Mouse (Mus musculus) heart, embryonic 12.5 days (tissue): Measurements from ENCODE around the gene Capn11. TPM values are rescaled to one million over a fixed set of nuclear protein-coding genes. Genes with fewer than 3 reads are reported as not detected.

Experiments
- ATAC-seq: fragments of 200-750 bp; cut with Nextera tagmentation; 2 replicates; pipeline ENCODE4 v1.8.0; 2017; ENCODE audit warnings: moderate TSS enrichment, moderate library complexity; ENCODE audit not compliant: insufficient number of reproducible peaks, low FRiP score
- H3K27ac ChIP-seq: fragments of 300-500 bp; sonication (generic); 2 replicates; pipeline ENCODE4 v1.5.1; 2016; ENCODE audit warnings: mild to moderate bottlenecking, moderate library complexity; ENCODE audit not compliant: poor library complexity, severe bottlenecking
- H3K27me3 ChIP-seq: fragments of 300-500 bp; sonication (generic); replicated peaks from 2 replicates; pipeline ENCODE4 v1.6.1; 2016; ENCODE audit warnings: mild to moderate bottlenecking, moderate library complexity
- H3K36me3 ChIP-seq: fragments of 300-500 bp; sonication (generic); 2 replicates; pipeline ENCODE4 v1.6.1; 2016; ENCODE audit warnings: mild to moderate bottlenecking, moderate library complexity
- H3K4me1 ChIP-seq: fragments of 300-500 bp; sonication (generic); replicated peaks from 2 replicates; pipeline ENCODE4 v1.6.1; 2016; ENCODE audit warnings: mild to moderate bottlenecking
- H3K4me2 ChIP-seq: fragments of 300-500 bp; sonication (generic); 2 replicates; pipeline ENCODE4 v1.6.1; 2016; ENCODE audit warnings: mild to moderate bottlenecking, moderate library complexity
- H3K4me3 ChIP-seq: fragments of 300-500 bp; sonication (generic); 2 replicates; pipeline ENCODE4 v1.5.1; 2016; ENCODE audit warnings: mild to moderate bottlenecking
- H3K9ac ChIP-seq: fragments of 300-500 bp; sonication (generic); 2 replicates; pipeline ENCODE4 v1.6.1; 2016; ENCODE audit warnings: mild to moderate bottlenecking, moderate library complexity
- H3K9me3 ChIP-seq: fragments of 300-500 bp; sonication (generic); replicated peaks from 2 replicates; pipeline ENCODE4 v1.6.1; 2016; ENCODE audit warnings: mild to moderate bottlenecking, moderate library complexity
- whole genome bisulfite sequencing: fragments of 180-500 bp; shearing (Covaris S2); methylation state at CpG from one replicate; pipeline ENCODE4 v1.1.7; 2016; 5-methylcytosine and 5-hydroxymethylcytosine counted together
- polyA plus RNA-seq: library from polyadenylated mRNA; unstranded; fragments of >200 nt; fragmentation: Nextera tagmentation; extraction: Ambion mirVana; gene quantifications from 2 replicates; pipeline ENCODE4 v1.2.1, GENCODE M21; 2016

The Capn11 gene
- polyA plus RNA-seq, 1 experiment from 2014 or later = 0.56 TPM

DNA sequence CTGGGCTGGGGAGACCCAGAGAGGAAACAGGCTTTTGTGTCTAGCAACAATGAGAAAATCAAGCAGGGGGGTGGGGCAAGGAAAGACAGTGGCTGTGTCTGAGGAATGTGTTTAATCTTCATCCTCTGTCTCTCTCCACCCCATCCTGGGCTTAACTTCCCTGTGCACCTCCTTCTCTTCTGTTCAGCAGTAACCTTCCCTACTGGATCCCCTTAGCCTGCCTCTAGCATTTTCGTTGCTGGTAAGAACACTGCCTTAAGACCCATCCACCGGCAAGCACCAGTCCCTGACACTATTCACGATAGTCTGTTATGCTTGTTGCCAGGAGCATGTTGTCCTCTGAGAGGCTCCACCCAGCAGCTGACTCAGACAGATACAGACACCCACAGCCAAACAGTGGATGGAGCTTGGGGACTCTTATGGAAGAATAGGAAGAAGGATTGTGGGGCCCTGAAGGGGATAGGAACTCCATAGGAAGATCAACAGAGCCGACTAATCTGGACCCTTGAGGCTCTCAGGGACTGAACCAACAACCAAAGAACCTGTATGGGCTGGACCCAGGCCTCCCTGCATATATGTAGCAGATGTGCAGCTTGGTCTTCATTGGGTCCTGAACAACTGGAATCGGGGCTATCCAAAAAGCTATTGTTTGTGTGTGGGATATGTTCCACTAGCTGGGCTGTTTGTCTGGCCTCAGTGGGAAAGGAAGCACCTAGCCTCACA lies 48.8 kb downstream of the Capn11 start:
- WGBS = 24% methylated on average over 5 of the region's 5 CpGs
- peaks cover 5% of the 10 kb centered on the region for H3K9me3 ChIP-seq
- peak overlapping the region; percentile 52 for H3K27ac ChIP-seq
- peak; percentile 80 for ATAC-seq
- H3K4me1 ChIP-seq = peaks cover 12% of the 10 kb centered on the region
- H3K27me3 ChIP-seq = no peaks in the 10 kb centered on the region
- H3K4me3 ChIP-seq = no peak overlapping the region
- H3K4me2 ChIP-seq = peak overlapping the region; percentile 18
- no peaks in the 10 kb centered on the region for H3K36me3 ChIP-seq
- H3K9ac ChIP-seq = no peak overlapping the region

DNA sequence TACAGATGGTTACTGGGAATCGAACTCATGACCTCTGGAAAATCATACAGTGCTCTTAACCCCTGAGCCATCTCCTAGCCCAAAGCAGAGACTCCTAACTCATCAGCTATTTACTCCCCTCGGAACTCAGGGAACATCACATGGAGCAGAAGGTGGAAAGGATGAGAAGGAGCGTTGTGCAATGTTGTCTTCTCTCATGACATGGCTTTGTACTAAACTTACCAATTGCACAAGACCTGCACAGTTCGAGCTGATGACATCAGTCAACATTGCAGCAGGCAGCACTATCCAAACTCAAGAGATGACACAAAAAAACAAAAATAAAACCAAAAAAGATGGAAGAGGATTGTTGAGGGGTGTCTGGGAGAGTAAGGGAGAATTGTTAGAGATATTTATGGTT lies 50.7 kb downstream of the Capn11 start:
- Histone ChIP-seq H3K4me3 (no peak overlapping the region), H3K4me1 (peaks cover 12% of the 10 kb centered on the region), H3K9me3 (peaks cover 5% of the 10 kb centered on the region), H3K9ac (no peak overlapping the region), H3K4me2 (no peak overlapping the region), H3K27ac (no peak overlapping the region), H3K36me3 (no peaks in the 10 kb centered on the region), H3K27me3 (no peaks in the 10 kb centered on the region)
- 86% methylated on average over 4 of the region's 4 CpGs for WGBS
- ATAC-seq = no peak

DNA sequence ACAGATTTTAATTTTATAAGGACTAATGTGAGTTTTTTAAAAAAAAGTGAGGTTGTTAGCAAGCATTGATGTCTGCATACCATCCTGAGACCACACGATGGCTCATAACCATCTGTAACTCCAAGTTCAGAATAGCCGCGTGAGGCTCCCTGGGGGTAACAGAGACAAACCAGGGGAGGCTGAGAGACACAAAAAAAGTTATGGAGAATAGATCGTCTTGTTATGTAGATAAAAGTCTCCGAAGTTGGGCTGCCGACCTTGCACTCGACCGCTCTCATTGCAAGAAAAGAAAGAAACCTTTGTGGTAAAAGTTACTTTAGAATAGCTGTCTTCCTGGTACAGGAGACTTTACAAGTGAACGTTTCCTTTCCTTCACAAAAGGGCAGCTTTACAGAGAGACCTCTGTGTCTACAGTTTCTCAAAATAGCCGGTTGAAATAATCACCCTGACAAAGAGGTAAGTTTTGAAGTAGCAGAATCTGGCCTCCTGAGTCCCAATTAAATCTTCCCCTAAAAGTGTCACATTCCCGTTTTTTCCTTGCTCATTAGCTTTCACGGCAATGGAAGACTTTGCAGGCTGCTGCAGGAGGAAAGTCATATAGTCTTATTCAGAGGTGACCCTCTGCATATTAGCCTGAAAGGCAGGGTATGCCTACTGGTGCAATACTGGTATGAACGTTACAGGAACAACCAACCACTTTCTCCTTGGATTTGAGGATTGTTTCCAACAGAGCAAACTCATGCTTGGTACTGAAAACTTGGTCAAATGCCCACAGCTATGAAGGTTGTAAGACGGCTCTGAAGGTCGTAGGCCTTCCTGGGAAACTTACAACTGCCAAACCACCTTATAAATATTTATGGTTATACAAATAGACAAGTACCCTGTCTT lies 51.9 kb downstream of the Capn11 start:
- Histone ChIP-seq H3K27ac (no peak overlapping the region), H3K27me3 (0 out of 2 replicates have a peak, but pooled peaks cover 1% of the 10 kb centered on the region), H3K4me3 (no peak overlapping the region), H3K9ac (no peak overlapping the region), H3K4me2 (no peak overlapping the region), H3K4me1 (peaks cover 14% of the 10 kb centered on the region), H3K9me3 (peaks cover 5% of the 10 kb centered on the region), H3K36me3 (no peaks in the 10 kb centered on the region)
- ATAC-seq = no peak
- WGBS = 78% methylated on average over 15 of the region's 15 CpGs

DNA sequence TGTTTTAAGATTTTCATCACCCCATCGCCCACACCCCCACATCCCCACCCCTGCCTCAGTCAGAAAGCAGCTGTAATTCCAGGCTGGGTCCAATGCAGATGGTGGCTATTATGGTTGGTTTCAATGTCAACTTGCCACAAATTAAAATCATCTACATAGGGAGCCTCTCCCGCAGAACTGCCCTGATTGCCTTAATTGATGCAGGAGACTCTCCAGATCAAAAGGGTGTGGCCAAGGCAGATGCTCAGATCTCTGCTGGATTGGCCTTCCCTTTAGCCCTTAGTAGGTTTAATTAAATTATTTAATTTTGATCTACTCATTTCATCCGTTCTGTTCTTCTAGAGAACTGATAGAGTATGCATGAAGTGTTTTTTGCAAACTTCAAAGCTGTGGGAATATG lies 56.1 kb downstream of the Capn11 start:
- WGBS = 86% methylated on average over 3 of the region's 3 CpGs
- Histone ChIP-seq H3K4me3 (no peak overlapping the region), H3K4me2 (no peak overlapping the region), H3K9me3 (peaks cover 5% of the 10 kb centered on the region), H3K4me1 (peaks cover 28% of the 10 kb centered on the region), H3K36me3 (no peaks in the 10 kb centered on the region), H3K27ac (no peak overlapping the region), H3K27me3 (0 out of 2 replicates have a peak, but pooled peaks cover 3% of the 10 kb centered on the region), H3K9ac (no peak overlapping the region)
- no peak for ATAC-seq

DNA sequence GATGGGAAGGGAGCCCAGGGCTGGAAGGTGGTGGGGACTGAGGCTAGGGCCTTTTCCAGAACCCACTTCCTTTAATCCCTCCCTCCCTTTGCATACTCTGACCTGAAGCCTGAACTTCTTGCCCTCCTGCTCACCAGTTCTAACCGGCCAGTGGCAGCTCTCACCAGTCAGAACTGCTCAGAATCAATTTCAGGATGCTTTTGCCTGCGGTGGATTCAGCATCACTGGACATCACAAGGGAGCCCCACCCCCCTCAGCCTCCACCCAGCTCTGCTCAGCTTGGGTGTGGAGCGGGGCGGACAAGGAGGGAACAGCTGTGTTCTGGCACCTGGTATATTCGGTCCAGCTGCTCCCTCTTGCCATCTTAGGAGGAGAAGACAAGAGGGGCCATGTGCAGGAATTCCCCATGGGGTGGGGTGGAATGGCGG lies 57.2 kb downstream of the Capn11 start, which contains the start of gene Mymx:
Gene Mymx (minus strand): TSS at position 226 of the 428 bp plus-strand sequence.
- no peaks in the 10 kb centered on the region for H3K36me3 ChIP-seq
- 35% methylated on average over 6 of the region's 6 CpGs for WGBS
- 0 out of 2 replicates have a peak, but pooled peaks have one; percentile 30 for ATAC-seq
- no peaks in the 10 kb centered on the region for H3K9me3 ChIP-seq
- peak within 1 kb of the TSS; percentile 52 for H3K4me2 ChIP-seq
- no peak within 1 kb of the TSS; the same call in 1 of the 2 replicates for H3K4me3 ChIP-seq
- peaks cover 38% of the 10 kb centered on the region for H3K4me1 ChIP-seq
- H3K27me3 ChIP-seq = 0 out of 2 replicates have a peak, but pooled peaks cover 3% of the 10 kb centered on the region
- peak within 1 kb of the TSS; percentile 53 for H3K9ac ChIP-seq
- peak within 1 kb of the TSS; percentile 23; the same call in 1 of the 2 replicates for H3K27ac ChIP-seq

DNA sequence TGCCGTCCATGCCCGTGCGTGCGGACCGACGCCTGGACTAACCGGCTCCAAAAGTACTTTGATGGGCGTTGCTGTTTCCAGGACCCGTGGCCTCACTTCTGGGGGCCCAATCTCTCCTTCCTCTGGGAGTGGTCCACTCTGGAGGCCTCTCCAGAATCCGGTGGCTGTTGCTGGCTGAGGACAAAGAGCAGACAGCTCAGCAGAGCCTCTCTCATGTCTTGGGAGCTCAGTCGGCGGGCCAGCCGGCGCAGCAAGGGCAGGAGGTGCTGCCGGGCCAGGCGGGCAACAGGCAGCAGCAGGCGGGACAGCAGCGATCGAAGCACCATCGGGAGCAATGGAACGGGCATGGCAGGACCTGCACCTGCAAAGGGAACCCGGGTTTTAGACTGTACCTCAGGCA lies 57.8 kb downstream of the Capn11 start:
- peaks cover 3% of the 10 kb centered on the region; the same call in 1 of the 2 replicates for H3K27me3 ChIP-seq
- 8% methylated on average over 22 of the region's 22 CpGs for WGBS
- ATAC-seq = peak; percentile 20; the same call in 1 of the 2 replicates
- peaks cover 43% of the 10 kb centered on the region for H3K4me1 ChIP-seq
- peak overlapping the region; percentile 23; the same call in 1 of the 2 replicates for H3K27ac ChIP-seq
- no peaks in the 10 kb centered on the region for H3K9me3 ChIP-seq
- H3K4me3 ChIP-seq = no peak overlapping the region; the same call in 1 of the 2 replicates
- H3K4me2 ChIP-seq = peak overlapping the region; percentile 52
- H3K9ac ChIP-seq = peak overlapping the region; percentile 53
- H3K36me3 ChIP-seq = no peaks in the 10 kb centered on the region

DNA sequence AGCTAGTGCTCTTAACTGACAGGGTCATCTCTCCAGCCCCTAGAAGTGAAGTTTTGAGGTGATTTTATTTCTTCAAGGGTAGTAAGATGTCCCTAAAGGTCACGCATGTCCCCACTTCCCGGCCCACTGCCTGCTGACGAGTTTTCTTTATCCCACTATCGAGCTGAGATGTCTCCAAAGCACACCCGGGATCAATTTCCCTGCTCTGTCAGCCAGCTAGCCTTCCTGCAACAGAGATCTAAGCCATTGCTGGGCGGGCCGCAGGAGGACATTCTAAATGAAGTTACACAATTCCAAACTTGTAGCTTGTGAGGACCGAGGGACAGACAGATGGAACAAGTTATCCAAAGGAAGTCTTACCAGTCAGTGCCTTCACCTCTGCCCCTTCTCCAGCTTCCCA lies 58.9 kb downstream of the Capn11 start:
- H3K9me3 ChIP-seq = no peaks in the 10 kb centered on the region
- H3K4me2 ChIP-seq = no peak overlapping the region
- H3K9ac ChIP-seq = no peak overlapping the region
- ATAC-seq = no peak
- H3K27ac ChIP-seq = no peak overlapping the region
- peaks cover 53% of the 10 kb centered on the region for H3K4me1 ChIP-seq
- H3K36me3 ChIP-seq = no peaks in the 10 kb centered on the region
- WGBS = 64% methylated on average over 8 of the region's 8 CpGs
- peaks cover 3% of the 10 kb centered on the region; the same call in 1 of the 2 replicates for H3K27me3 ChIP-seq
- no peak overlapping the region for H3K4me3 ChIP-seq

DNA sequence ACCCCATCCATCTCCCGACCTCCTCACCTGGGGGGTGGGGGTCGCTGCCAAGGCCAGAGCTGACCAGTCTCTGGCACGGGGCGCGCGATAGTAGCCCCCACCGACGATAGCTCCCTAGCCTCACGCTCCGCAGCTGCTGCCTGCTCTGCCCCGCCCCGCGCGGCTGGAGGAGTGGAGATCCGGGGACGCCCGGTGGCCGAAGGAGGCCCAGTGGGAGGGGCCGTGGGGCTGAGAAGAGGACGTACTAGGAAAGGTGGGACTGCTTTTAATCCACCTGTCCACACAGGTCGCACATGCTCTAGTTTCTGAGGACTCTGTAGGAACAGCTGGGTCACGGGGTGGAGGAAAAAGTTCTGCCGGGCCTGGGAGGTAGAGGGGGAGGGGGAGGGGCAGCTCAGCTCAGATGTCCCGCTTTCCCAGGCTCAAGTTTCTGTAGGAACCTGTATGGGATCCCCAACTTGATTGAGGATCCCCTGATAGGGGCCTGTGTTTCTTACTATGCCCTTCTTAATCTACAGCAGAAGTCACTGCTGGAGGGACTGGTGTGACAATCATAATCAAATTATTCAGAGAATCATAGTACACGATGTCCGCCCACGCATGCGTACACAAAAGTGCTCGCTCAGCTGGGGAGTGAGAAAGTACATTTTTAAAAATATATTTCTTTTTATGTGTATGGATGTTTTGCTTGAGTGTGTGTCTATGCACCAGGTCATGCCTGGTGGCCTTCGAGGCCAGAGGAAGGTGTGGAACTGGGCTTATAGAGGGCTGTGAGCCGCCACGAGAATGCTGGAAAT lies 59.5 kb downstream of the Capn11 start, which contains the start of gene Slc29a1:
Gene Slc29a1 (minus strand): TSS at position 161 of the 797 bp plus-strand sequence.
- H3K27ac ChIP-seq = no peak within 1 kb of the TSS
- peak; percentile 45; the same call in 1 of the 2 replicates for ATAC-seq
- peak within 1 kb of the TSS; percentile 68 for H3K9ac ChIP-seq
- WGBS = 18% methylated on average over 32 of the region's 32 CpGs
- peak within 1 kb of the TSS; percentile 44 for H3K4me3 ChIP-seq
- H3K9me3 ChIP-seq = no peaks in the 10 kb centered on the region
- no peaks in the 10 kb centered on the region for H3K36me3 ChIP-seq
- peaks cover 3% of the 10 kb centered on the region; the same call in 1 of the 2 replicates for H3K27me3 ChIP-seq
- peaks cover 59% of the 10 kb centered on the region for H3K4me1 ChIP-seq
- H3K4me2 ChIP-seq = peak within 1 kb of the TSS; percentile 87

DNA sequence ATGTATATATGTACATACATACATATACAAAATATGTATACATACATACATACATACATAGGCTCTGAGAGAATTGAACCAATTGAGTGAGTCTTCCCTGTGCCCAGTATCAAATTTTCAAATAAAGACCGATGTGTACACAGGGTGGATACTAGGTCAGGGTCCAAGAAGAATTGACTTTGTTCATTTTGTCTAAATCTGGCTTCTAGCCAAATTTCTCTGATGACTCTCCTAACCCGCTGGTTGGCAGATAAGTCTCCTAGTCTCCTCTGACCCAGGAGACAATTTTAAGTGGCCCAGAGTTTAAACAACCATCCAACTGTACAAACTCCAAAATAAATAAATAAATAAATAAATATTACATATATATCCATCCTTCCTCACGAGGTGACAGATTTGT lies 60.2 kb downstream of the Capn11 start:
- Histone ChIP-seq H3K4me2 (peak overlapping the region; percentile 87), H3K4me3 (peak overlapping the region; percentile 44), H3K27ac (no peak overlapping the region), H3K9ac (no peak overlapping the region), H3K36me3 (no peaks in the 10 kb centered on the region), H3K4me1 (peaks cover 67% of the 10 kb centered on the region), H3K27me3 (peaks cover 8% of the 10 kb centered on the region; the same call in 1 of the 2 replicates), H3K9me3 (no peaks in the 10 kb centered on the region)
- WGBS = 50% methylated on average over 3 of the region's 3 CpGs
- no peak for ATAC-seq

DNA sequence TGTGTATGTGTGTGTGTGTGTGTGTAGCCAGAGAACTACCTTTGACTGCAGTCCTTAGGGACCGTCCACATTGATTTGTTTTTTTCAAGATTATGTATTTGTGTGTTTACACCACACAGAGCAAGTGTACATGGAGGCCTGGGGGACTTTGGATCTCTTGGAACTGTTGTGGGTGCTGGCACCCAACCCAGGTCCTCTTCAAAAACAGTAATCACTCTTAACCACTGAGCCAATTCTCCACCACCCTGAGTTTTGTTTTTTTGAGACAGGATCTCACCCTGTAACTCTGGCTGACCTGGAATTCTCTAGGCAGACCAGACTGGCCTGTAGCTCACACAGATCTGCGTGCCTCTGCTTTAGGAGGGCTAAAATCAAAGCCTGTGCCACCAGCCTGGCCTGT lies 60.7 kb downstream of the Capn11 start:
- Histone ChIP-seq H3K27ac (no peak overlapping the region), H3K36me3 (no peaks in the 10 kb centered on the region), H3K4me2 (no peak overlapping the region), H3K9me3 (no peaks in the 10 kb centered on the region), H3K4me3 (no peak overlapping the region), H3K4me1 (peaks cover 72% of the 10 kb centered on the region), H3K9ac (no peak overlapping the region), H3K27me3 (peaks cover 11% of the 10 kb centered on the region; the same call in 1 of the 2 replicates)
- 91% methylated on average over 2 of the region's 2 CpGs for WGBS
- no peak for ATAC-seq
